Mouse (Mus musculus) ES-Bruce4 (cell line): ENCODE measurements at regions not wholly inside any gene's neighbourhood (a gene's known extent, or its start where the extent isn't known, plus 50 kb on each side); places are given as distances from the start of the nearest gene placed in this dataset.

Experiments used
- CTCF ChIP-seq: IDR thresholded peaks from one replicate; pipeline ENCODE4 v1.8.1; 2011; ENCODE audit warnings: low read depth, low read length
- EP300 ChIP-seq: IDR thresholded peaks from 2 replicates; pipeline ENCODE4 v1.6.1; 2011; ENCODE audit warnings: low read depth, low read length; ENCODE audit not compliant: insufficient read depth

DNA sequence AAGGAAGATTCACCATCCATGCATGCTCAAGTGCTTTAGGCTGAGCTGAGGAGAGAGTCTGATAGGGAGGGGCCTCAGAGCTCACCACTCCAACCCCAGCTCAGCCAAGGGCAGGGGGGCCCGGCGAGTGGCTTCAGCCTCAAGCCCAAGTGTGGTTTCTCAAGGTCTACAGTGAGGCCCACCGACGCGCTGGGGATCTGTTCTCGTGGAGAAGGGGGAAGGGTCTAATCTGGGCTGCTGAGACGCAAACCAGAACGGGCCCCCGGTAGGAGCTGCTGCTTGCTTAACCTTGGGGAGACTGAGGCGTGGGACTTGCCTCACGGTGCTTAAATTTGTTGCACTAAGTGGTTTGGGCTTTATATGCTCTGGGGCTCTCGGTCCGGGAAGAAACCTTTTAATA is 70.9 kb downstream of the Asb1 start:
- TF ChIP-seq EP300 (no peak), CTCF (no peak)
